Mouse (Mus musculus): Measurements from ENCODE around the gene Ugcg.

DNA sequence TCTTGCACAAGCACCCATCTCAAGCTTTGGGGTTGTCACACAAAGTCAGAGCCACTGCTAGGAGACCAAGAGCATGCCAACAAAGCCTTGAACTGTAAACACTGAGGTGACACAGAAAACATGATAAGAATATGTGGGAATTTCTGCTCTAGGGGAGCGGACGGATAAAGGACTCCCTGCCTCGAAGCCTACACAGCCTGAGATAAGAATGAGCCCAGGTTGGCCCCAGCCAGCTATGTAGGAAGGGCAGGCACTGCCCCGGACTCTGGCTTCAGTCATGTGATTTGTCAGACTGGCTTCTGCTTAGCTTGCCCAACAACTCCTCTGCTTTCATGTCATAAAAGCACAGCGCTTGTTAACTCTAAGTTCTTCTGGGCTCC, 64.0 kb downstream of the Ugcg start:
- TF ChIP-seq MAX (IDR thresholded peaks at IDR 0.05; ENCODE audit: low read depth) (no peak), TCF12 (IDR thresholded peaks at IDR 0.05; ENCODE audit: insufficient read depth, poor library complexity, severe bottlenecking) (no peak)

Measured in myocyte (in vitro differentiated cells).